Mouse (Mus musculus) ES-Bruce4 (cell line): ENCODE measurements around the gene Cyp2d10. TPM values are rescaled to one million over a fixed set of nuclear protein-coding genes. Genes with fewer than 3 reads are reported as not detected.

ENCODE experiments used
- H3K27ac ChIP-seq: 2 replicates; pipeline ENCODE4 v1.5.1; 2012; ENCODE audit warnings: low read length, inconsistent platforms; ENCODE audit not compliant: insufficient read depth
- H3K27me3 ChIP-seq: 2 replicates; pipeline ENCODE4 v1.6.1; 2012; ENCODE audit warnings: mild to moderate bottlenecking, low read length, inconsistent platforms; ENCODE audit not compliant: control insufficient read depth, poor library complexity, insufficient read depth, severe bottlenecking
- H3K36me3 ChIP-seq: 2 replicates; pipeline ENCODE4 v1.6.1; 2012; ENCODE audit warnings: inconsistent platforms, mild to moderate bottlenecking, low read length, moderate library complexity; ENCODE audit not compliant: control insufficient read depth, poor library complexity, insufficient read depth, severe bottlenecking
- H3K4me1 ChIP-seq: one replicate; pipeline ENCODE4 v1.8.1; 2011; ENCODE audit warnings: low read length; ENCODE audit not compliant: control insufficient read depth, insufficient read depth
- H3K4me3 ChIP-seq: 2 replicates; pipeline ENCODE4 v1.5.1; 2011; ENCODE audit warnings: low read depth, mild to moderate bottlenecking, low read length
- H3K9ac ChIP-seq: 2 replicates; pipeline ENCODE4 v1.6.1; 2012; ENCODE audit warnings: low read depth, mild to moderate bottlenecking, inconsistent platforms; ENCODE audit not compliant: poor library complexity, severe bottlenecking
- H3K9me3 ChIP-seq: replicated peaks from 2 replicates; pipeline ENCODE4 v1.6.1; 2012; ENCODE audit warnings: mild to moderate bottlenecking, low read length, inconsistent platforms; ENCODE audit not compliant: control insufficient read depth, poor library complexity, insufficient read depth, severe bottlenecking
- CTCF ChIP-seq: IDR thresholded peaks from one replicate; pipeline ENCODE4 v1.8.1; 2011; ENCODE audit warnings: low read depth, low read length
- EP300 ChIP-seq: IDR thresholded peaks from 2 replicates; pipeline ENCODE4 v1.6.1; 2011; ENCODE audit warnings: low read depth, low read length; ENCODE audit not compliant: insufficient read depth
- POLR2A ChIP-seq: IDR thresholded peaks from one replicate; pipeline ENCODE4 v1.8.1; 2011; ENCODE audit warnings: low read length; ENCODE audit not compliant: insufficient read depth
- polyA plus RNA-seq: library from polyadenylated mRNA; stranded (reverse); fragments of >200 nt; gene quantifications from 2 replicates; pipeline ENCODE4 v1.2.4, GENCODE M21; 2011; ENCODE audit warnings: low read depth; ENCODE audit not compliant: missing spikeins, insufficient read depth, insufficient read length

Cyp2d10 gene
- polyA plus RNA-seq, 1 experiment, result not detected

- H3K4me1 ChIP-seq, result no peaks in the 10 kb centered on the region
- H3K27me3 ChIP-seq, result no peaks in the 10 kb centered on the region
- H3K4me3 ChIP-seq, result no peak overlapping the region
- H3K9ac ChIP-seq, result no peak overlapping the region
- 0 out of 2 replicates have a peak, but pooled peaks cover 3% of the 10 kb centered on the region for H3K9me3 ChIP-seq
- TF ChIP-seq POLR2A (no peak), CTCF (no peak), EP300 (no peak)
- no peaks in the 10 kb centered on the region for H3K36me3 ChIP-seq
- no peak overlapping the region for H3K27ac ChIP-seq
Measured at GRCm38 (mm10) chr15:82423471-82423870, 16.5 kb upstream of the Cyp2d10 start.

GRCm38 (mm10) chr15:82422935-82423334 lies 15.9 kb upstream of the Cyp2d10 start:
- Histone ChIP-seq H3K4me1 (no peaks in the 10 kb centered on the region), H3K36me3 (no peaks in the 10 kb centered on the region), H3K9me3 (0 out of 2 replicates have a peak, but pooled peaks cover 1% of the 10 kb centered on the region), H3K4me3 (no peak overlapping the region), H3K27ac (no peak overlapping the region), H3K9ac (no peak overlapping the region), H3K27me3 (no peaks in the 10 kb centered on the region)
- TF ChIP-seq CTCF, result no peak
- no peak for TF ChIP-seq EP300
- no peak for TF ChIP-seq POLR2A

- no peak for TF ChIP-seq POLR2A
- TF ChIP-seq EP300, result no peak
- TF ChIP-seq CTCF, result no peak
- Histone ChIP-seq H3K27me3 (no peaks in the 10 kb centered on the region), H3K9me3 (no peaks in the 10 kb centered on the region), H3K9ac (no peak overlapping the region), H3K4me1 (no peaks in the 10 kb centered on the region), H3K36me3 (no peaks in the 10 kb centered on the region), H3K4me3 (no peak overlapping the region), H3K27ac (no peak overlapping the region)
Measured at GRCm38 (mm10) chr15:82418616-82419015, 11.6 kb upstream of the Cyp2d10 start.

- Histone ChIP-seq H3K27ac (no peak overlapping the region), H3K27me3 (no peaks in the 10 kb centered on the region), H3K36me3 (no peaks in the 10 kb centered on the region), H3K4me3 (peak overlapping the region; percentile 40), H3K9me3 (no peaks in the 10 kb centered on the region), H3K9ac (no peak overlapping the region), H3K4me1 (no peaks in the 10 kb centered on the region)
- TF ChIP-seq POLR2A, result no peak
- TF ChIP-seq CTCF, result peak; percentile 66
Measured at GRCm38 (mm10) chr15:82416797-82417789, 10.1 kb upstream of the Cyp2d10 start.

- TF ChIP-seq CTCF, result no peak
- TF ChIP-seq POLR2A, result no peak
- TF ChIP-seq EP300, result no peak
Measured at GRCm38 (mm10) chr15:82407536-82407935, 541 bp upstream of the Cyp2d10 start.

GRCm38 (mm10) chr15:82404163-82404562 lies 2.8 kb downstream of the Cyp2d10 start:
- Histone ChIP-seq H3K9me3 (no peaks in the 10 kb centered on the region), H3K27ac (no peak overlapping the region), H3K4me3 (no peak overlapping the region), H3K27me3 (no peaks in the 10 kb centered on the region), H3K4me1 (no peaks in the 10 kb centered on the region), H3K36me3 (no peaks in the 10 kb centered on the region), H3K9ac (no peak overlapping the region)
- no peak for TF ChIP-seq EP300
- no peak for TF ChIP-seq POLR2A
- no peak for TF ChIP-seq CTCF

More at GRCm38 (mm10) chr15:82407536-82407935, 541 bp upstream of the Cyp2d10 start:
- Histone ChIP-seq H3K9me3 (no peaks in the 10 kb centered on the region), H3K36me3 (no peaks in the 10 kb centered on the region), H3K9ac (no peak overlapping the region), H3K27me3 (no peaks in the 10 kb centered on the region), H3K27ac (no peak overlapping the region), H3K4me1 (no peaks in the 10 kb centered on the region), H3K4me3 (no peak overlapping the region)
